Mouse (Mus musculus): ENCODE results near the gene Tmem200c.

Gene Tmem200c

GRCm38 (mm10) chr17:68826323-68826722 lies at the start of gene Tmem200c:
TSS of gene Tmem200c (plus strand) at chr17:68826623.
- no peak for DNase-seq (ENCODE audit: low read depth, low spot score)

GRCm38 (mm10) chr17:68793741-68794140 lies 32.7 kb upstream of the Tmem200c start:
- DNase-seq (ENCODE audit: low read depth, low spot score), result no peak

- DNase-seq (ENCODE audit: low read depth, low spot score), result no peak
Observed at GRCm38 (mm10) chr17:68836655-68837012, 10.2 kb downstream of the Tmem200c start.

- DNase-seq (ENCODE audit: low read depth, low spot score), result no peak
Observed at GRCm38 (mm10) chr17:68837013-68837858, 10.8 kb downstream of the Tmem200c start.

- DNase-seq (ENCODE audit: low read depth, low spot score), result no peak
Observed at GRCm38 (mm10) chr17:68837859-68838194, 11.4 kb downstream of the Tmem200c start.

- no peak for DNase-seq (ENCODE audit: low read depth, low spot score)
Observed at GRCm38 (mm10) chr17:68839888-68840571, 13.6 kb downstream of the Tmem200c start.

- no peak for DNase-seq (ENCODE audit: low read depth, low spot score)
Observed at GRCm38 (mm10) chr17:68840572-68840939, 14.1 kb downstream of the Tmem200c start.

- no peak for DNase-seq (ENCODE audit: low read depth, low spot score)
Observed at GRCm38 (mm10) chr17:68841097-68841891, 14.9 kb downstream of the Tmem200c start.

GRCm38 (mm10) chr17:68841892-68842252 lies 15.4 kb downstream of the Tmem200c start:
- no peak for DNase-seq (ENCODE audit: low read depth, low spot score)

GRCm38 (mm10) chr17:68845931-68846330 lies 19.5 kb downstream of the Tmem200c start:
- DNase-seq (ENCODE audit: low read depth, low spot score), result no peak

GRCm38 (mm10) chr17:68848739-68849138 lies 22.3 kb downstream of the Tmem200c start:
- DNase-seq (ENCODE audit: low read depth, low spot score), result no peak

GRCm38 (mm10) chr17:68852171-68852966 lies 25.9 kb downstream of the Tmem200c start:
- no peak for DNase-seq (ENCODE audit: low read depth, low spot score)

GRCm38 (mm10) chr17:68864175-68864574 lies 37.8 kb downstream of the Tmem200c start:
- no peak for DNase-seq (ENCODE audit: low read depth, low spot score)

GRCm38 (mm10) chr17:68868439-68868838 lies 42.0 kb downstream of the Tmem200c start:
- no peak for DNase-seq (ENCODE audit: low read depth, low spot score)

GRCm38 (mm10) chr17:68874021-68874420 lies 47.6 kb downstream of the Tmem200c start:
- no peak for DNase-seq (ENCODE audit: low read depth, low spot score)

- no peak for DNase-seq (ENCODE audit: low read depth, low spot score)
Observed at GRCm38 (mm10) chr17:68875251-68875650, 48.8 kb downstream of the Tmem200c start.

- no peak for DNase-seq (ENCODE audit: low read depth, low spot score)
Observed at GRCm38 (mm10) chr17:68875917-68876495, 49.6 kb downstream of the Tmem200c start.

- DNase-seq (ENCODE audit: low read depth, low spot score), result no peak
Observed at GRCm38 (mm10) chr17:68881725-68882524, 55.5 kb downstream of the Tmem200c start.

- no peak for DNase-seq (ENCODE audit: low read depth, low spot score)
Observed at GRCm38 (mm10) chr17:68883474-68884083, 57.2 kb downstream of the Tmem200c start.

GRCm38 (mm10) chr17:68890672-68891071 lies 64.2 kb downstream of the Tmem200c start:
- no peak for DNase-seq (ENCODE audit: low read depth, low spot score)
